Mouse (Mus musculus): ENCODE data around the gene Klk4.

Gene Klk4

DNA sequence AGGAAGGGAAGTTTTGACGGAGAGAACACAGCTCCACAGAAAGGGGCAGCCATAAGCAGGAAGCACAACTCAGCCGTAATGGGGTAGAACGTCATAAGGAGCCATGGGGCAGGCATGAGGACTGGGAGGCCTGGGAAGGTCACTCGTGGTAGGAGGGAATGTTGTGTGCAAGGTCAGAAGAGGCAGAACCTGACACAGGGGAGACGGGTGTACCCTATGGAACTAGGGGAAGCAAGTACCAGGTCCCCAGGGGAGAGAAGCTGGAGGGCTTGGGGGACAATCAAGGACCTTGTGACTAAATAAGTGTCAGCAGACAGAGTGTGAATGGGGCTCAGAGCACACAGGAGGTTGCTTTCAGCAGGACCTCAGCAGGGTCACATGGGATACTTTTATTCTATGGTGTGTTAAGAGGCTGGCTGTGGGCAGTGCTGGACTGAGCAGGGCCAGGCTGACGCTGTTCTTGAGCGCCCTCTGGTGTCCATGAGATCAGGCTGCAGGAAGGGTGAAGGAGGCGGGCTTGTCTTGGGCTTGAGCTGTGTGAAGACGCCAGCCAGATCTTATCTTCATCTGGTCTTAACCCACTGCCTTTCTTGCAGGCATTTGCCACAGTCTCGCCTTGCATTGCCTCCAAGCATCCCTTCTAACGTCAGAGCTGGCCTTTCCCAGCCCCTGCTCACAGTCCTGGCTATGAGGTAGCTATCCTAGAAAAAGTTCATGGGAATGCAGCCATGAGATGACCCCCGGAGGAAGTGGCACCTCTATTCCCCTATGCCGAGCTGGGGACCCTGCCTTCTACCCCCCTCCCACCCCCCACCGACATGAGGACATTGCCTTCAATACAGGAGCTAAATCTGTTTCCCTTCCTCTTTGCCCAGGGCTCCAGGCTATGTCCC is 38.8 kb downstream of the Klk4 start:
- DNase-seq (ENCODE audit: low spot score in 2 of 2), result peak; percentile 19 to 22

DNA sequence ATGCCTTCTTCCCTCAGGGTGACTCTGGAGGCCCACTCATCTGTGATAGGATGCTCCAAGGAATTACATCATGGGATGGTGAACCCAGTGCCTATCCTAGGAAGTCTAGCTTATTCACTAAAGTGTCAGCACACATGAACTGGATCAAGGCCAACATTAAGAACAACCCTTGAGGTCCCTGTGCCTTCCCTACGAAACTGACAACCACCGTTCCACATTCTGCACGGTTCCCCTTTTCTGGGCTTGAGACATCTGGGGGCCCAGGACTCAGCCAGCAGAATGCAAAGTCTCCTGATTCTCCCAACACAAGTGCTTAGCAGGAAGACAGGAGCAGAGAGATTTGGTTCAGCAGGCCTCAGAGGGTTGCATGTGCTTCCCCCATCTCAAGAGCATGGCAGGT is 39.6 kb downstream of the Klk4 start:
- no peak for DNase-seq (ENCODE audit: low spot score in 2 of 2)

DNA sequence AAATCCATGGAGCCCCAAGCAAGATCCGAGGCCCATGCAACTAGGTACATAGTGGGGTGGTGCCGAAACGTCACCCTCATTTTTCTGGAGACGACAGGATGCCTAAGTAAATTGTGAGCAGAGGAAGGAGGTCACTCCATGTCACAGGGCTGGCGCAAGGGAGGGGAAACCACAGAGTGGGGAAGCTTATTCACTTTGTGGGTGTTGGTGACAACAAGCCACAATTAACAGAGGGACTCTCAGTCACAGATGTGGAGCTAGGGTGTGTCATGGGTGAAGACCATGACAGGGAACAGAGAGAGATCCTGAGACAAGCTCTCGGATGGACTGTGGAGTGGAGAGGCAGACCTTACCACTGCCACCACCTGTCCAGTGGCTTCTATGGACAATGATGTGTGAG is 40.1 kb downstream of the Klk4 start:
- DNase-seq (ENCODE audit: low spot score in 2 of 2), result no peak

GRCm38 (mm10) chr7:43921941-43922340 is 41.0 kb downstream of the Klk4 start:
- no peak for DNase-seq (ENCODE audit: low spot score in 2 of 2)

DNA sequence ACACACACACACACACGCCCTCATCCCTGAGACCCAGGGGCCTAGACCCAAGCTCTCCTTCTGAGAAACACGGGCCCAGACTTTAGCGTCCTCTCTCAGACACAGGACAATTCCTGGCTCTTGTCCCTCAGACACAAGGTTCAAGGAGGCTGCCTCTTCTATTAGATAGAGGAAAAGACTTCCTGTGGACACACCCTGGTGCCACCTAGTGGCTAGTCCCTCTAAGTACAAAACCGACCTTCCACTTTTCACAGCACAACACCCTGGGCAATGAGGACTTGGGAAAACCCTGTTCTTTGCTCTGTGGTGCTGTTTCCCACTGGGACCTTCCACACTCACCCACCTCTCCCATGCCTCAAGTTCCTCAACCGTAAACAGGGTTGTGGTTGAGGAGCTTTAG is 45.0 kb downstream of the Klk4 start:
- no peak for DNase-seq (ENCODE audit: low spot score in 2 of 2)

DNA sequence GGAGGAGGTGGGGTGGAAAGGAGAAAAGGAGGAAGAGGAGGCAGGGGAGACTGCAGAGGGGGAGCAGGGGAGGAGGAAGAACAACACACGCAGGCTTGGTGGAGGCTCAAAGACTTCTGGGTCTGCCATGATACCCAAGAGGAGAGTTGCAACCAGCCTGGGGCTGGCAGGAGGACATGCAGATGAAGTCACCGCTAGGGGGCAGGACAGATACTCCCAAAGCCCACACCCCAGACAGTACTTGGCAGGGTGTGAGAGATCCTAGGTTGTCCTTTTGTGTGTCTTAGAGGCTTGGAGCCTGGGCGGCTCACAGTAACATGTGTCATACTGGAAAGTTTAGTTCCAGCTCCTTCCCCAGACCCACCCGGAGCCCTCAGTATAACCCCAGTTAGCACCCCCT is 47.6 kb downstream of the Klk4 start:
- DNase-seq (ENCODE audit: low spot score in 2 of 2), result no peak

DNA sequence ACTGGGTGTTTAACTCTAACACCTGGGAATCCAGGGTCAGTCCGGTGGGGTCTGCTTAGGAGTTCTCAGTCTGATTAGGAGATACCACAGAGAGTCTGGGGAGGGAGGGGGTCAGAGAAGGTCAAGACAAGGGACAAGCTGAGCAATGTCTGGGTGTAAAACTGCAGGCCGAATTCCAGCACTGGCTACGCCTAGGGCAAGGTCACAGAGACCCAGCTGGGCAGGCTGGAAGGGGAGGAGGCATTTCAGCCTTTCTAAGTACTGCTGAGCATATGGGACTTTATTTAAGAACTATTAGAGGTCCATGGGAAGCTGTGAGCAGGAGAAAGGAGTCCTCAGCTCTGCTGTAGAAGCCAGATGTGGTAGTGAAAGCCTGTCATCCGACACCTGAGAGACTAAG is 51.4 kb downstream of the Klk4 start:
- DNase-seq (ENCODE audit: low spot score in 2 of 2), result no peak

DNA sequence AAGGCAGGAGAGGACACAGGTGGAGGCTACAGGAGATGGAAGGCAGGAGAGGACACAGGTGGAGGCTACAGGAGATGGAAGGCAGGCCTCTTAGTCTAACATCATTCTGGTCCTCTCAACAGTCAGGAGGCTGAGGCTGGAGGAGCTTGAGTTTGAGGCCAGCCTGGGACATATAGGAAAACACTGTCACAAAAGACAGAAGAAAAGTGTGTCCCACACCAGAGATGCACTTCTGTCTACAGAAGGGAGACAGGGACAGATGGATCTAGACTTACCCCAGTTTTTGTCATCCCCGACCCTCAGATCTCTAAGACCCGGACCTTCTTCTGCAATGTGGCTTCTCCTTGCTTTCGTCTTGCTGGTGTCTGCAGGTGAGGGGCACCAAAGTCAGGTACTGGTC is 52.5 kb downstream of the Klk4 start, which contains the start of gene Klk15:
Gene Klk15 (plus strand): TSS at position 301 of the 400 bp plus-strand sequence.
- DNase-seq (ENCODE audit: low spot score in 2 of 2), result no peak

DNA sequence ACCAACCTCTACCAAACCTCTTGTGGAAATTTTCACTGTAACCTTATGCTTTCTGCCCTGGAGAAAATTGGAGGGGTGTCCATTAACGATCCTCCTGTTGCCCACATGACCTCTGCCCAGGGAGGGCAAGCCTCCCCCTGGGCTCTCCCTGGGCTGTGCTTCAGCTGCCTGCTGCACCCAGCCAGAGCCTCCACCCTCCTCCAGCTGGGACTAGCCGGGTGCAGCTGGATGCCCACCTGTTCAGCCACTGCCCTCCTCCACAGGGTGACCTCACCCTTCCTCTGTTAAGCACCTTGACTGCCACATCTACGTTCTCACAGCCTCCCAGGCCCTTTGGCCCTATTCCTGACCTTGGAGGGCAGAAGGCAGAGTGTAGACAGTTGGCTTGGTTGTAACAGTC is 53.8 kb downstream of the Klk4 start:
- no peak for DNase-seq (ENCODE audit: low spot score in 2 of 2)
